Mouse (Mus musculus): ENCODE results near the gene Fam83e.

GRCm38 (mm10) chr7:45681046-45681736 is 39.8 kb upstream of the Fam83e start:
- TF ChIP-seq POLR2A (IDR thresholded peaks at IDR 0.05; ENCODE audit: low read depth, low read length): no peak
- no peak for TF ChIP-seq CTCF (IDR thresholded peaks at IDR 0.05; ENCODE audit: extremely low read depth, insufficient read length, insufficient replicate concordance, low read depth, low read length)

Data from small intestine, adult 2 months (tissue).